Mouse (Mus musculus) testis, adult 2 months (tissue): ENCODE data around the gene Senp2. TPM values are rescaled to one million over a fixed set of nuclear protein-coding genes. Genes with fewer than 3 reads are reported as not detected.

Experiments used
- H3K27ac ChIP-seq: fragments of 200-500 bp; 2 replicates; pipeline ENCODE4 v1.5.1; 2012; ENCODE audit warnings: low read depth, low read length; ENCODE audit not compliant: control insufficient read depth, insufficient read depth
- H3K27me3 ChIP-seq: fragments of 200-500 bp; 2 replicates; pipeline ENCODE4 v1.6.1; 2012; ENCODE audit warnings: mild to moderate bottlenecking, low read length, moderate library complexity; ENCODE audit not compliant: control insufficient read depth, insufficient read depth
- H3K36me3 ChIP-seq: fragments of 200-500 bp; 2 replicates; pipeline ENCODE4 v1.6.1; 2012; ENCODE audit warnings: mild to moderate bottlenecking, low read length; ENCODE audit not compliant: control insufficient read depth, insufficient read depth
- H3K4me1 ChIP-seq: fragments of 200-500 bp; 2 replicates; pipeline ENCODE4 v1.6.1; 2012; ENCODE audit warnings: low read length; ENCODE audit not compliant: control insufficient read depth, insufficient read depth
- H3K4me3 ChIP-seq: fragments of 200-500 bp; 2 replicates; pipeline ENCODE4 v1.5.1; 2012; ENCODE audit warnings: low read depth, mild to moderate bottlenecking, low read length, moderate library complexity, mixed read lengths; ENCODE audit not compliant: control insufficient read depth
- CTCF ChIP-seq: fragments of 200-500 bp; IDR thresholded peaks from 2 replicates; pipeline ENCODE4 v1.5.1; 2012; ENCODE audit warnings: low read depth, mild to moderate bottlenecking, inconsistent platforms, low read length, moderate library complexity; ENCODE audit not compliant: control insufficient read depth, insufficient read depth, insufficient replicate concordance
- POLR2A ChIP-seq: fragments of 200-500 bp; IDR thresholded peaks from 2 replicates; pipeline ENCODE4 v1.6.1; 2012; ENCODE audit warnings: low read depth, mild to moderate bottlenecking, inconsistent platforms, low read length, moderate library complexity; ENCODE audit not compliant: control insufficient read depth
- polyA plus RNA-seq: library from polyadenylated mRNA; depleted of rRNA; stranded (reverse); fragments of >200 nt; gene quantifications from 2 replicates; pipeline ENCODE4 v1.2.3, GENCODE M21; 2012

Senp2 gene
- polyA plus RNA-seq, 1 experiment = 106 TPM

GRCm38 (mm10) chr16:22065536-22065935, 56.3 kb downstream of the Senp2 start:
- TF ChIP-seq POLR2A = no peak
- TF ChIP-seq CTCF = no peak
- no peak overlapping the region for H3K27ac ChIP-seq
- no peaks in the 10 kb centered on the region for H3K4me1 ChIP-seq
- H3K27me3 ChIP-seq = no peaks in the 10 kb centered on the region
- no peak overlapping the region for H3K4me3 ChIP-seq
- H3K36me3 ChIP-seq = no peaks in the 10 kb centered on the region

- Histone ChIP-seq H3K4me1 (no peaks in the 10 kb centered on the region), H3K4me3 (no peak overlapping the region), H3K27ac (no peak overlapping the region), H3K27me3 (no peaks in the 10 kb centered on the region), H3K36me3 (no peaks in the 10 kb centered on the region)
- TF ChIP-seq POLR2A = no peak
- TF ChIP-seq CTCF = no peak
Measured at GRCm38 (mm10) chr16:22067406-22067805, 58.1 kb downstream of the Senp2 start.

- Histone ChIP-seq H3K4me3 (no peak overlapping the region), H3K27ac (no peak overlapping the region), H3K36me3 (no peaks in the 10 kb centered on the region), H3K4me1 (no peaks in the 10 kb centered on the region), H3K27me3 (no peaks in the 10 kb centered on the region)
- TF ChIP-seq POLR2A = no peak
- no peak for TF ChIP-seq CTCF
Measured at GRCm38 (mm10) chr16:22071361-22071760, 62.1 kb downstream of the Senp2 start.

DNA sequence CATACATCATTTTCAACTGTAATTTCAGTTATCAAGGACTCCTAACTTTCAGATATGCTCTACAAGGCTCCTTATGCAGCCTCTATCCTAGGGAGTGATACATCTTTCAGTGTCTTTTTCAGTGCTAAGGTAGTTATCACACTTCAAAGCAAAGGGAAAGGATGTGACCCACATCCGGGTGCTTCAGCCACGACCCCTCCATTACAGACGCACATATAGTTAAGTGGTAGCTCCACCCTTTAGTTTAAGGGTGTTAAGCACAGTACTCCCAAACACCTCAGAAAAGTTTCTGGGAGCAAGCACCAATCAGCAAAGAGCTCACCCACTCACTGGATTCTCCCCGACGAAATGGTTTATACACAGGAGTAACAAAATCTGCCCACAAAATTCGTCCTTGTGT, 65.8 kb downstream of the Senp2 start:
- Histone ChIP-seq H3K27ac (no peak overlapping the region), H3K27me3 (no peaks in the 10 kb centered on the region), H3K4me3 (no peak overlapping the region), H3K4me1 (no peaks in the 10 kb centered on the region), H3K36me3 (no peaks in the 10 kb centered on the region)
- no peak for TF ChIP-seq CTCF

DNA sequence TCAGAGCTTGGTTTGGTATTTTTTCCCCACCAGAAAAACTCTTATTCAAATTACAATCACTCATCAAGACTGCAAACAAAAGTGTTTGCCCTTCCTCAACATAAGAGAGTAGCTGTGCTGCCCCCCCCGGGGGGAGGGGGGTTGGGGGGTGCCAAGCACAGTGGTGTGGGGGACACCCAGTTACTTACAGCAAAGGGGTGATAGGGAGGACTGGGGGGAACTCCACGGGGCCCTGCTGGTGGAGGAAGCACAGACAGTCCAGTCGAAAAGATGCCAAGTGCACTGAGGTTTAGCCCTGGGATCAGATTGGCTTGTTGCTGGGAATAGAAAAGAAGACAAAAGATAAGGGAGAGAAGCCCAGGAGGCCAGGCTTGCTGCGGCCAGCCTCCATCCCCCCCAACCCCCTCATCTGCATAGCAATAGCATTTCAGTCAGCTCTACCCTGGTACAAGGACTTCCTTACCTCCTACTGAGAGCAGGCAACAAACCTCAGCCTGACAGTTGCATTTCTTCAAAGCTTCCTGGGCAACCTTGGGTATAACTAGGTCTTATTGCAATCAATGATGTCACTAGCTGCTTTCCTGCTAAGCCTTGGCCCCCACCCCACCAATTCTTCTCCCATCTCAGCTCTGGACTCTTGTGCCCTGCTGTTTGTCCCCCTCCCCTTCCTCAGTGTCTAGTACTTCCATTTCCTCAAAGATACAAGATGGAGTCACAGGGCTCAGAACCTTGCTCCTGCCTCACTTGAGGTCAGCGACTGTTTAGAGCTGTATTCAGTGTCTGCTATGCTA, 66.7 kb downstream of the Senp2 start:
- Histone ChIP-seq H3K27me3 (no peaks in the 10 kb centered on the region), H3K27ac (no peak overlapping the region), H3K4me1 (no peaks in the 10 kb centered on the region), H3K36me3 (no peaks in the 10 kb centered on the region), H3K4me3 (no peak overlapping the region)
- TF ChIP-seq POLR2A (no peak), CTCF (no peak)

DNA sequence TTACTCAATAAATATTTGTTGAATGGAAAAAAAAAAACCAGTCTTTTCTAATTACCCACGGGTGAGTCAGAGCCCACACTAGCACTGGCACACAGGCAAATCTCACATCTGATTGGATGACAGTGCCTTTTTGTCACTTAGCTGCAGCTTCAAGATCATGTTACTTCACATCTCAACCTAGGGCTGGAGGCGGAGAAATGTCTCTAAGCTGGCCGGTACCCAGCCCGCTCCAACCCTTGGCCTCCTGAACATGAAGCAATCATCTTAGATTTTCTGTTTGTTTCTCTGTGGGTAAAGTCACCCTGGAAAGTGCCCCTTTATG, 67.3 kb downstream of the Senp2 start:
- H3K36me3 ChIP-seq = no peaks in the 10 kb centered on the region
- H3K4me1 ChIP-seq = no peaks in the 10 kb centered on the region
- no peak overlapping the region for H3K27ac ChIP-seq
- no peaks in the 10 kb centered on the region for H3K27me3 ChIP-seq
- no peak overlapping the region for H3K4me3 ChIP-seq
- TF ChIP-seq CTCF = no peak
- TF ChIP-seq POLR2A = no peak

DNA sequence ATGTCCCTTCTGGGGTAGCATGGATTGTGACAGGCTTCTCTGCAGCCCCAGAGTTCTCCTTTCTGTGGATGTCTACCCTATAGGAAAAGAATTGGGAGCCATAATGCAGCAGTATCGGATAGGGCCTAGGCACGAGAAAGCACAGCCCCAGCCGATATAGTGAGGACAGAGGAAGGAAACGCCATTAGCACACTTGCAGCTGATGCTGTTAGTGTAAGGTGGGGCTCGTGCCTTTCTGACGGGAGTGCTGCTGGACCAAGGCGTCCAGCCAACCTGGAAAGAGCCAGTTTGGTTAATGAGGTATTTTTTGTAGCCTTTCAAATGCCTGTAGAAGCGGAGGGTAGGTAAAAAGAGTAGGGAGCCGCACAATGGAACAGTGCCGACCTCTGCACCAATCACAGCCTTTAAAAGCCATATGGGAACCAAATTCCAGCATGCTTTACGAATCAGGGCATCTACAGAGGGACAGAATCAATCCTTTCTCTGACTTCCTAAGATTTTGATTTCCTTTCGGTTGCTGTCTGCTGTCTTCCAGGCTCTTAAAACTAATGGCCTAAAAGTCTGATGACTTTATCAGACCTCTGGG, 70.9 kb downstream of the Senp2 start:
- no peaks in the 10 kb centered on the region for H3K36me3 ChIP-seq
- H3K27me3 ChIP-seq = no peaks in the 10 kb centered on the region
- H3K4me1 ChIP-seq = no peaks in the 10 kb centered on the region
- no peak for TF ChIP-seq CTCF
- TF ChIP-seq POLR2A = no peak
- H3K4me3 ChIP-seq = no peak overlapping the region
- no peak overlapping the region for H3K27ac ChIP-seq

GRCm38 (mm10) chr16:22085411-22085810, 76.1 kb downstream of the Senp2 start:
- Histone ChIP-seq H3K36me3 (no peaks in the 10 kb centered on the region), H3K4me1 (no peaks in the 10 kb centered on the region), H3K4me3 (no peak overlapping the region), H3K27me3 (no peaks in the 10 kb centered on the region), H3K27ac (no peak overlapping the region)
- TF ChIP-seq CTCF (no peak), POLR2A (no peak)
